Mouse (Mus musculus): ENCODE data around the gene Git1. TPM values are rescaled to one million over a fixed set of nuclear protein-coding genes. Genes with fewer than 3 reads are reported as not detected.

Git1 gene
- 5.7 and 7.5 TPM in 2 replicates for polyA plus RNA-seq (2012; rRNA removed)

GRCm38 (mm10) chr11:77493512-77494343, at the start of gene Git1:
TSS of gene Git1 (plus strand) at chr11:77493562.

DNA sequence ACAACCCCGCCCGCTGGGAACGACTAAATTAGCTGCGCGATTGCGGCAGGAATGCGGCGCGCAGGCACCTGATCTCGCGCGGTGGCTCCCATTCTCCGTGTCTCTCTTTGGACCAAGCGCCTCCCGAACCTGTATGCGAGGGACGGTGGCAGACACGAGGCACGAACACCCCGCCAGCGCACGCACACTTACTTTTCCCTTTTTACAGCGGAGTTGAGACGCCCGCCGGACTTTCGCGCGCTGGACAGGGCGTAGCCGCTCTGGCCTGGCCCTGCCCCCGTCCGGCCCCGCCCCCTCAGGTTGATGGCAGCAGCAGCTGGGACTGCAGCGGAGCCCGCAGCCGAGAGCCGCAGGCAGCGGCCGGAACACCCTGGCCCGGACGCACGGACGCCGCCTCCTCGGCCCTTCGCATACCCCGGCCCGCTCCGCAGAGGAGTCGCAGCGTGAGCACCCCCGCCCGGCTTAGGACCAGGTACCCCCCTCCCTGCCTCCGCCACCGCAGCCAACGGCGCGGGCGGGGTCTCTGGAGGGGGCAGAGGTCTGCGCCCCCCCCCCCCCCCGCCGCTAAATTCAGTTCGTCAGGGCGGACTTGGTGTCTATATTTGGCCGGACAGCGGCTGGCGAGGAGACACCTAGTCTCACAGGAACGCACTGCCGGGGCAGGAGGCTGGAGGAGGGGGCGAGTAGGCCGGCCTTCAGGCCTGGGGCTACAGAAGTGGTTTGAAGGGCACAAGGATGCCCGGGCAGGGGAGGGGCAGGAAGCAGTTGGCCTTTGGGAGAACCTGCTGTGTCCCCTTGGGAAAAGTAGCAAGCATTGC, 30.9 kb upstream of the Git1 start, which contains the start of gene Coro6:
Gene Coro6, plus strand, starts transcription at position 129 of the 818 bp plus-strand sequence.

DNA sequence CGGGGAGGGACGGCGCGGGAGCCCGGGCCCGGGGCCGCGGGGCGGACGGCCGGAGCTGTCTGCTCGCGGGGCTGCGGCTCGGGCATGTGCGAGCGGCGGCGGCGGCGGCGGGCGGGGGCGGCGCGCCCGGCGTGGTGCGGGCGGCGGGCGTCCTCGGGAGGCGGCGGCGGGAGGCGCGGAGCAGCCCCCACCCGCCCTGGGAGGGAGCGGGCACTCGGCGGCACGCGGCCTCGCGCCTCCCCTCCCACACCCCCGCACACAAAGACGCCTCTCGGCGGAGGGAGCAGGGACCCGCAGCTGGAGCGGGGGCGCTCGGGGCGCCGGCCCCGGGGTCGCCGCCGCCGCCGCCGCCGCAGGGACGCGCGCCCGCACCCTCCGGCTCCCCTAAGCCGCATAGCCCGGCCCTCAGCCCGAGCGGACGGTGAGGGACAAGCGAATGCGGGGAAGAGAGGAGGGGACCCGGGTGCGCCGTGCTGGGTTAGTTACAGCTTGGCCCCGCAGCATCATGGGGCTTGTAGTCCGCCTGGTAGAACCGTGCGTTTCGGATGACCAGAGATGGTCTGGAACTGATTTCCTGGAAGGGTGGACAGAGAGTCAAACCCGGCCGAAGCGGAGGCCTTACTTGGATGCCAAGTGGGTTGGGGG, 3.6 kb upstream of the Git1 start, which contains the start of gene Ankrd13b:
Gene Ankrd13b, minus strand, starts transcription at position 88 of the 645 bp plus-strand sequence.

GRCm38 (mm10) chr11:77514832-77515636, 21.7 kb downstream of the Git1 start, which contains the start of gene Abhd15:
TSS of gene Abhd15 (plus strand) at chr11:77515121.

GRCm38 (mm10) chr11:77515637-77516552, 22.5 kb downstream of the Git1 start, which contains the start of gene Trp53i13:
TSS of gene Trp53i13 (minus strand) at chr11:77515980.

GRCm38 (mm10) chr11:77519043-77519442, 25.7 kb downstream of the Git1 start, which contains the start of gene Gm10392:
TSS of gene Gm10392 (minus strand) at chr11:77519198.

Other genes starting within 250 kb of the Git1 start
- 0.10 and 0.23 TPM in 2 replicates for gene Coro6, start 31.2 kb upstream of the Git1 start, polyA plus RNA-seq (2012; rRNA removed)
- 2.6 and 3.2 TPM in 2 replicates for gene Ankrd13b, start 3.9 kb upstream of the Git1 start, polyA plus RNA-seq (2012; rRNA removed)
- gene Abhd15, start 21.6 kb downstream of the Git1 start, polyA plus RNA-seq (2012; rRNA removed): 1.6 TPM in 2 replicates
- 3.1 and 3.6 TPM in 2 replicates for gene Trp53i13, start 22.4 kb downstream of the Git1 start, polyA plus RNA-seq (2012; rRNA removed)
- gene Gm10392, start 25.6 kb downstream of the Git1 start, polyA plus RNA-seq (2012; rRNA removed): 0.01 and 0.02 TPM in 2 replicates
- gene Taok1, start 114.3 kb downstream of the Git1 start, polyA plus RNA-seq (2012; rRNA removed): 3.5 and 4.0 TPM in 2 replicates
- gene Nufip2, start 192.6 kb downstream of the Git1 start, polyA plus RNA-seq (2012; rRNA removed): 7.7 and 7.9 TPM in 2 replicates
- gene Cryba1, start 231.7 kb downstream of the Git1 start, polyA plus RNA-seq (2012; rRNA removed): not detected in 2 replicates

Data from liver, embryonic 18 days (tissue).